Mouse (Mus musculus) c-Kit-positive CD71-negative TER-119-negative erythroid progenitor cells, embryonic 14.5 days (primary cell): ENCODE measurements around the gene Robo2.
"Not testable (repeated sequence)": the region's sequence is repeated elsewhere in the genome, so short reads cannot be mapped to it uniquely, and the experiment has no call there.

Experiments used
- DNase-seq: peaks from one replicate; pipeline ENCODE4 v3.0.0-alpha.2; 2013; ENCODE audit warnings: low read depth

Robo2 gene

DNA sequence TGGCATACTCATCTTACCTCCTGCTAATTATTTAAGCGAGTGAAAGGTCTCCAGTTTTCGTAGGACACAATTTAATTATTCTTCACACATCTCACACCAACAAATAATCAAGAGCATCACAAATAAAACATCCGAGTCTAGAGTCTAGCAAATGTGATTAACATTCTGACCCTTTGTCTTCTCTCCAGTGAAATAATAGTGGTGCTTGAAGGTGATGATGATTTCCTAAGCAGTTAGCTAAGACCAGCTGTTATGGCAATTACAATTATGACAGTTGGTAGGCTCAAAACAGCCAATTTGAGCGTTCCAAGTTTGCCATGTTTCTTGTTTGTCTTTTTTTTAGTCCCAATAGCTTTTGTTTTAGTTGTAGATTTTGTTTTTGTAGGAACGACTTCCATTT is 210.9 kb downstream of the Robo2 start:
- no peak for DNase-seq

DNA sequence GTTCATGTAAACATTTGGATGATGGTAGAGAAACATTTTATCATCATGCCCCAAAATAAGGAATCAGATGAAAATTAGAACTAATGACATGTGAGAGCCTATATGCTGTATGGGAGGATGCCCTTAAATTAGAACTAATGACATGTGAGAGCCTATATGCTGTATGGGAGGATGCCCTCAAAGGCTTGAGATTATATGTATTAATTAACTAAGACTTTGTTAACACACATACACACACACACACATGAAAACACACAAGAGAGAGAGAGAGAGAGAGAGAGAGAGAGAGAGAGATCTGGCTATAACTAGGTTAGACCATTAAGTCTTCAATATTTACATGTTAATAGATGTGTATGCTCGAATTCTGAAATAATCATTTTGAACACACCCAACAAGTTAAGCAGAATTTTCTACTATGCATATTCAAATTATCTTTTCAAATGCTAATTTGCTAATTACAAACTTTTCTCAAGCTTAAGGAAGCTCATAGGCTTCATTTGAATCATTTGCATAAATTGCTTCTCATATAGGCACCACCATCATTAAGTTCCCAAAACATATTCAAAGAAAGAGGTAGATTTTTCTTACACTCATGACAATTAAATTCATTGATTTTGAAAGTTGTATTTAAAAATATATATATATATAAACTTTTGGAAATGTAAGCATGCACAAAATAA is 211.5 kb downstream of the Robo2 start:
- DNase-seq: no peak

- DNase-seq: no peak
Observed at GRCm38 (mm10) chr16:74192979-74193554, 218.6 kb downstream of the Robo2 start.

GRCm38 (mm10) chr16:74191621-74192020 is 220.0 kb downstream of the Robo2 start:
- DNase-seq: no peak

GRCm38 (mm10) chr16:74182509-74183113 is 229.0 kb downstream of the Robo2 start:
- DNase-seq: no peak

GRCm38 (mm10) chr16:74172673-74173072 is 239.0 kb downstream of the Robo2 start:
- no peak for DNase-seq

DNA sequence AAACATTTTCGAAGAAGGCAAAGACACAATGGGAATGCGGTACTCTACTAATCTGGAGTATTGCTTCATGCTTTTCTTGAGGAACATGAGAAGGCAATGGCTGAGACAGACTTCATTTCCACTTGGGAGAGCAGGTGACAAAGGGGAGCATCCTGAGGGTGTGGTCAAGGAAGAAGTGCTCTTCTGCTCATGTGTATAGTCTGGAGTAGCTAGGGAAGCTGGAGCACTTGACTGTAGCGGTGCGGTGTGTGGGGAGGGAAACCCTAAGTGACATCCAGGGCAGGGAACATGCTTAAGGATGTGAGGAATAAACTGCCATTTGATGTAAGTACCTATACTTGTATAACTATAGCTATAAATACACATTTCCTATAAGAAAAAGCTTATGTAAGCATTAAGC is 242.0 kb downstream of the Robo2 start:
- DNase-seq: no peak

DNA sequence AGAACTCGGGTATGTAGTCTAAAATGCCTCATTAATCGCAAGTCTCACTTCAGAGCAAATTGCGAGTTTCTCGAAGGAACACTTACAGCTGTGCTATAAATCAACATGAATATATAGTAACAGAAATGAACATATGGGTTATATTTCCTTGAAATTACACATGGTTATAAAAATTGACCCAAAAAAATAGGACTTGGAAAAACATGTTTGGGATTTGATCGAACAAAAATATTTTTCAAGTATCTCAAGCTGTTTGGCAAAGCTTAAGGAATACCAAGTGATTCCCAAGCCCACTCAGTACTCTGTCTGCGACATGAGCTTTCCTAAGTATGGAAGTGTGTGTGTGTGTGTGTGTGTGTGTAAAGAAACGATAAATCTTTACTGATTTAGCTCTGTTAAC is 242.5 kb downstream of the Robo2 start:
- DNase-seq: no peak

- no peak for DNase-seq
Observed at GRCm38 (mm10) chr16:74167832-74168231, 243.8 kb downstream of the Robo2 start.

GRCm38 (mm10) chr16:74162041-74162440 is 249.6 kb downstream of the Robo2 start:
- no peak for DNase-seq

- DNase-seq: no peak
Observed at GRCm38 (mm10) chr16:74159189-74159588, 252.4 kb downstream of the Robo2 start.

- DNase-seq: no peak
Observed at GRCm38 (mm10) chr16:74136181-74136580, 275.4 kb downstream of the Robo2 start.

- DNase-seq: no peak
Observed at GRCm38 (mm10) chr16:74132833-74133232, 278.8 kb downstream of the Robo2 start.

- no peak for DNase-seq
Observed at GRCm38 (mm10) chr16:74131370-74131769, 280.3 kb downstream of the Robo2 start.

DNA sequence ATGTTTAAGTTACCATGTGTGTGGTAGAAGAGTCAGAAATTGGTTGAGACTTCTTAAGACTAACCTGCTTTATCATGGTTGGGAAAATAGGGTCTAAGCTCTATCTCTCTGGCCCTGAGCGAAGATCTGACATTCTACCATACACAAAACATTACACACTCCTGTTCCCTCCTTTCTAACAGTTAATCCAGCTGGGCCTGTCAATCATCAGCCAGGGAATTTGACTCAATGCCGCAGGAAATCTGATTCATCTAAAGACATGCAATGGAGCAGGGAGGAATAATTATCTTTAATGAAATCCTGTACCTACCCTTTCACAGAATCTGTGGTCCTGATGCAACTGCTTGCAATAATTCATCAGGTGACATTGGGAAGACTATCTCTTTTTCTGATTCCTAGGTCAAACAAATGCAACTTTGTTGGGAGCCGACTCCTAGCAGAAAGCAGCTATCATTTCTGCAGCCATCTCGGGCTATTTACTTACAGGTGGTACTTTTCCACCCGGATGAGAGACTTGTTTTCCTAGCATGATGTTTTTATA is 283.1 kb downstream of the Robo2 start:
- no peak for DNase-seq

GRCm38 (mm10) chr16:74113155-74113554 is 298.5 kb downstream of the Robo2 start:
- DNase-seq: no peak

DNA sequence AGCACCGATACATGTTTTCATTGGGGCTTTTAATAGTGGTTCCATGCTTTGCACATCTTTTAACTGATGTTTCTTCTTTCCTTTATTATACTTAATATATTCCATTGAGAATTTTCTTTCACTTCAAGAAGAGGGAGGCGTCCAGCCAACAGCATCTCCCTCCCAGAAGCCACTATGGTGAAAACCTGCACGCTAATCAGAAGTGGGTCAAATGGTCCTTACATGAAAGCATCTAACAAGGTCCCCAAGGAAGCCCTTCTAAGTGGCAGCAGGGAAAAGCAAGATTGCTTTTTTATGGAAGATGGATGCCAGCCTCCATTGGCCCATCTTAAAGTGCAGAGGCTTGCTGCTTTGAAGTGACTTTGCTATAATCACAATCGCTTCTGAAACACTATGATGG is 300.5 kb downstream of the Robo2 start:
- no peak for DNase-seq

DNA sequence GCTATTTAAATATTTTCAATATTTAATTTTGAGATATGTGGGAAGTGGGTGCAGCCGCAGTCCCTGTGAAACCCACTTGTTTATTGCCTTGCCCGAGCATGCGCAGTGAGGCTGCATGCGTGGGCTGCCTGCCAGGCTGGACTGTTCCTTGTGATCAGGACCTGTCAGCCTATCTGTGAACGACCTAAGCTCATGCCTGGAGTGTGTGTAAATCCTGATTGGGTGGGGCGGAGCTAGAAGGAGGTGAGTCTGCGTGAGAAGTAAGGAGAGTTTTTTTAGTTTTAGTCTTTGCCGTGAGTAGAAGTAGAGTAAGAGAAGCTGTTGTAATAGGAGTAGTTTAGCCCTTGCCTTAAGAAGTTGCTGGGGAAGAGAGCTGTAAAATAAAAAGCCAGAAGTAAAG is 307.2 kb downstream of the Robo2 start:
- not testable (repeated sequence) for DNase-seq

- no peak for DNase-seq
Observed at GRCm38 (mm10) chr16:74092997-74093801, 318.4 kb downstream of the Robo2 start.

DNA sequence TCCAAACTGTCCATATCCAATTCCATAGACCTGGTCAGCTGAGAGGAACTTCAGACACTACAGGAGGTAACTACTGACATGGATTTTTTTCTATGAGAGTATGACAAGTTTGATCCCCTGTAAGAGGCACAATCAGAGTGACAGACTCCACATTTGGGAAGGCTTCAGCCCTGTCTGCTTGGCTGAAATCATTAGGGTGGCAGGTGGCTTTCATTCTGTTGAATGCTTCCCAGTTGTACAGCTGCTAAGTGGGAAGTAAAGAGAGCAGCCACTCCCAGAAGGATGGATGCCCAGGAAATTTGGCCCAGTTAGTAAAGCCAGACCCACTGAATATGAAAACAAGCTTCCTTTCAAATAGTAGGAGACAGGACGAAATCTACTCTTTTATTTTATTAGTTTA is 321.7 kb downstream of the Robo2 start:
- DNase-seq: no peak

- no peak for DNase-seq
Observed at GRCm38 (mm10) chr16:74084188-74084587, 327.4 kb downstream of the Robo2 start.

GRCm38 (mm10) chr16:74072671-74073070 is 339.0 kb downstream of the Robo2 start:
- no peak for DNase-seq

GRCm38 (mm10) chr16:74070628-74071027 is 341.0 kb downstream of the Robo2 start:
- DNase-seq: no peak
